Mouse (Mus musculus): ENCODE data around the gene Sept7.

GRCm38 (mm10) chr9:25265795-25266194 is 13.6 kb downstream of the Sept7 start:
- TF ChIP-seq MAX (IDR thresholded peaks at IDR 0.05; ENCODE audit: low read length) = no peak
- no peak for TF ChIP-seq BHLHE40 (IDR thresholded peaks at IDR 0.05; ENCODE audit: low read depth, low read length)
